Mouse (Mus musculus) ES-CJ7 (cell line): ENCODE results near the gene Csnk1d.
A peak's percentile ranks its signal among the peaks of the same experiment; 100 is the strongest.

Source experiments
- DNase-seq: peaks from one replicate; pipeline ENCODE4 v3.0.0; 2011; ENCODE audit warnings: low read depth, low spot score

The Csnk1d gene

DNA sequence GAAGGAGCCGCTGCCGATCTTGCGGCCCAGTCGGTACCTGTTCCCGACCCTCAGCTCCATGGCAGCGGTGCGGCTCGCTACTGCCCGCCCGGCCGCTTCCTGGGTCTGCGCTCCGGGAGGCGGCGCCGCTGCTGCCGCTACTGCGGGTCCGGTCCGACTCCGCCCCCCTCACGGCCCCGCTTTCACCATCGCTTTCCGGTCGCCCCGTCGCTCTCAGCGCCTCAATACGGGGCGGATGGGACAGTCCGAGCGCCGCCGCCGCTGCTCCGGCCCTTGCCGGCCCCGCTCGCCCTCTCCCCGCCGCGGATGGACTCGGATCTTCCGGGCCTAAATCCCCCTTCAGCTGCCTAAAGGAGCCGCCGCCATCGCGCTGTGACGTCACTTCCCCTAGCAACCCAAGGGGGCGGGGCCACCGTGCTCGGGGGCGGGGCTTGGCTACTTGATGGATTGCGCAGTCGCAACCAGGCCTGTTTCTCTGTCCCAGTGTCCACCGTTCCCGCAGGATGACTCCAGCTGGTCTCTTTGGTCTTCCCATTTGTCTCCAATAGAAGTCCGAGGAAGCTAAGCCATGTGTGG lies at the start of gene Csnk1d:
Csnk1d (minus strand) TSS at position 380 of the 576 bp plus-strand sequence.
- peak; percentile 92 for DNase-seq

DNA sequence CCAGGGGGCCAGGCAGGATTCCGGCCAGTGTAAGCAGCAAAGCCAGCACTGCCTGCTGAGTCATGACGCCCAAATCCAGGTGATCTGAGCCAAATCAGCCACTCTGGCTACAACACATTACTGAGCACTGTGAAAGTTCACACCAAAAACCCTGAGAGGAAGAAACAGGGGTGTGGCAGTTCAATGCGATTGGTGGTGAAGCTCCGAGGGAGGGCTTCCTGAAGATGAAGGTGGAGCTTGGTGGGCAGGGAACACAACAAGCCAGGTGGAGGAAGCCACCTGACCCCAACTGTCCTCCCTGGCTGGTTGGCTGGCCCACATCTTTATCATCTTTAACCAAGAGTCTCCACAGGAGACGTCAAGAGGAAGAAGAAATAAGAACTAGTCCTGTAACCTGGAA lies 48.2 kb upstream of the Csnk1d start, which contains the start of gene Cd7:
Cd7 (minus strand) TSS at position 117 of the 400 bp plus-strand sequence.
- DNase-seq, result no peak

DNA sequence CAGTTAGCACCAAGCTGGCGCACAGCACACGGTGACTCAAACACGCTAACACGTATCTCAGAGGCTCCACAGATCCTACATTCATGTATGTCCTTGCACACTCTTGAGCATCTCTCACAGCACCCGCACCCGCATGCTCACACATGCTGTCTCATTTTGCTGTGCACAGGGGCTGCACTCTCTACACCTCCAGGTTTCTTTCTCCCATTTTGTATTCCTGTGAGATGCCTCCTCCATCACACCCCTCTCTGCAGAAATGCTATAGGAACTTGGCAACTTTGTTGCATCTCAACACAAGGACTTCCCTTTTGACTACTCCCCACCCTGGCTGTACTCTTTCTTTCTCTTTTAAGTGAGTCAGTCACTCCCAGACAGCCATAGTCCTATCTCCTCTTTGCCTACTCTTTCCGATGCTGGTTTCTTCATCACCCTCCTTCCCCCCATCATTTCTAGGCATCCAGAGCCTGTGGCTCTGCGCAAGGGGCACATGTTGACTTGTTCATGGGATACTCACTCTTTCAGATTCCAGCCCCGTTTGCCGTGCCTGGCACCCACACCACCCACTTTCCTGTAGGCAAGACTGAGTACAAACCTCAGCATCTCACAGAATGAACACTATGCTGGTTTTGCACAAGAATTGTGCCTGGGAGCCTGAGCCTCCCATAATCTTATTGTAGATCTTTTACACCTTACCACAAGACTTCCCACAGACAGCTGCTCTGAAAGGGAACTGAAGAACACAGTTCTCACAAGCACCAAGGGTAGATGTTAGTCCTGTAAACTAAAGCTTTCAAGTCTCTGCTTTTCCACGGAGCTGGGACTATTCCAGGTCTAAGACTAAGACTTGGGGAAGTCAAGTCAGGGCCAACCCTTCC lies 47.5 kb upstream of the Csnk1d start:
- no peak for DNase-seq

DNA sequence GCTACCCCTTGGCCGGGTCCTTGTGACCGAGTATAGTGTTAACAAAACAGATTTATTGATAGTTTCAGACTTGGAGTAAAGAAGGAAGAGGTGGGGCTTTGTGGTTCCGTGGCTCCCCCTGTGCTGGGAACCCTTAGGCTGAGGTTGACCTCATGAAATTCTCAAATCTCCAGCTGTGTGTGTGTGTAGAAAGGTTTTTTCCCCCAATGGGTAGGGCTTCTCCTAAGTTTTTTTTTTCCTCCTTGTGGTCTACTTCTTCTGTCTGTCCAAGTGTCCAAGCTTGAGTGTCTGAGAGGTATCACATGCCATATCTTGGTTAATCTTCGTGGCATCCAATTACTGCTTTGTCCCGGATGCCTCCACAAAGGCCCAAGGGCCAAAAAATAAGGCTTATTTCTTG lies 42.0 kb upstream of the Csnk1d start:
- no peak for DNase-seq

DNA sequence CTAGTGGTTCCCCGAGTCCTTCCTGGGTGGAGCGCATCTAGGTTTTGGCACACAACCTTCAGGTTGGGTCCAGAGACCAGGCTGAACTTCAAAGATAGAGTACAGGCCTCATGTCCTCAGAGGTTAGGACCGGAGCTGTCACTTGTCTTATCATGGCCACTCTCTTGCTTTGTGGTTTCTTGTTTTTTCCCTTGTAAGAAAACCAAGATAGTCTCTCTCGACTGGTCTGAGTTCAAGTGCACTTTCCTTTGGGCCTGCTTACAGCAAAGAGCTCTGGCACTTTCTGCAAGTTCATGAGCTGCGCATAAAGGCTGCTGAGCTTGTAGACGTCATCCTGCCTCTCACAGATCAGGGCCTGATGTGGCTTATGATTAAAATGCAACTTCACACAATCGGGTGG lies 36.1 kb upstream of the Csnk1d start:
- DNase-seq, result no peak

DNA sequence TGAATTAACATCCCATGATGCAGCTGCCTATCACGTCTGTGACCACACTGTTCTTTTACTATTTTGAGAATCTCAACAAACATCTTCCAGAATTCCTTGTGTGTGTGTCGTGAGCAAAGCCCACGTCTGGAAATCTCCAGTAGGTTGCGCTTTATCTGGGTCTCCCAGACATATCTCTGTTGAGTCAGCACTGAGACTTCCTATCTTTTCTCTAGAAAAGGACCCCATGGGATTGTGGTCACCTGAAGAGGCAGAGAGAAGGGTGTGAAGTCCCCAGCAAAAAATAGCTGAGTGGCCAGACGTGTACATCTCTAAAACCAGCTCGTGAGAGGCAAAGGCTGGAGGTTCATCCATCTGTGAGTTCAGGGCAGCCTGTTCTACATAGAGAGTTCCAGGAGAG lies 33.0 kb upstream of the Csnk1d start:
- no peak for DNase-seq

DNA sequence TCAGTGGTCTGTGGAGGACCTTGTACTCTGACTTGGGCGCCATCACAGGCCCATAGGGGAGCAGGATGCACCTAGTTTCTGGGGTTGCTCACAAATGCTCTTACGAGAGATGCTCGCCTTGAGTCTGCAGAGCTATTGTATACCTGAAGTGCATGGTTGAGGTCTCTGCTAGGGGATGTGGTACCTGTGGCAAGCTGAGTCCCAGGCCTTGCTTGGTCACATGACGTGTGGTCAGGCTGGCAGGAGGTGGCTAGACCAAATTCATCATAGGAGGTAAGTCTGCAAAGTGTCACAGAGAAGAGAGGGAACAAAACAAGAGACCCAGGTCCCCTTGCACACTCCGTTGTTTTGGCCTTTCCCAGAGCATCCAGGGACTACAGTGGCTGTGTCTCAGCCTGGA lies 28.4 kb upstream of the Csnk1d start:
- DNase-seq, result no peak

DNA sequence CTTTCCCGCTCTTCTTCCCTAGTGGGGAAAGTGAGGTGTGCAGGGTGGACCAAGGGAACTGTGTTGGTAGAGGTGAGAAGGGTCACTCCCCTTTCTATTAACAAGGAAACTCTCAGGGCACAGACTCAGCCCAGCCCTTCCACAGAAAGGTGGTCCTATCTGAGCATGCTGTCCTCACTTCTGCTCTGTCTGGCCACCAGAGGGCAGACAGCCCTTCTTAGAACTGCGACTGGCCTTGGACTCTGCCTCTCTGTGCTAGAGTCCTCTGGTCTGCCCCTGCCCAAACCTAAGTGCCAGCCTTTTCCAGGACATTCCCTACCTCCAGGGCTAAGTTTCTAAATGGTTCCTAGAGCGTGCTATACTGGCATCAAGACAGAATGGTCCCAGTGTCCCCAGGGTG lies 26.6 kb upstream of the Csnk1d start:
- DNase-seq, result peak; percentile 55

DNA sequence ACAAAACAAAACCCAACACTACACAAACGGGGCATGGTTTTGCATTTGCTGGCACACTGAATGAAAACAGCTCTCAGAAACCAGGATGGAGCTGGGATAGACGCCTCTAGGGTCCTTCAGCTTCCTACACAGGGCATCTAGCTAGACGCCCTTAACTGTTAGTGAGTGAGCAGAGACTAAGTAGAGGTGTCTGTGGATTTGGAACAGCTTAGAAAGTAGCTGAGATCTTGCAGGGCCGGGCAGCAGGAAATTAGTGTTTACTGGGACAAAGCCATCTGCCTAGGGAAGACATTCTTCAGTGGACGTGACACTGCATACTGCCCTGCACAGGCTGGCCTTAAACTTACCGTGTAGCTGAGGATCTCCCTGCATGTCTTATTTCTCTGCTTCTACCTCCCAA lies 24.3 kb upstream of the Csnk1d start:
- no peak for DNase-seq

DNA sequence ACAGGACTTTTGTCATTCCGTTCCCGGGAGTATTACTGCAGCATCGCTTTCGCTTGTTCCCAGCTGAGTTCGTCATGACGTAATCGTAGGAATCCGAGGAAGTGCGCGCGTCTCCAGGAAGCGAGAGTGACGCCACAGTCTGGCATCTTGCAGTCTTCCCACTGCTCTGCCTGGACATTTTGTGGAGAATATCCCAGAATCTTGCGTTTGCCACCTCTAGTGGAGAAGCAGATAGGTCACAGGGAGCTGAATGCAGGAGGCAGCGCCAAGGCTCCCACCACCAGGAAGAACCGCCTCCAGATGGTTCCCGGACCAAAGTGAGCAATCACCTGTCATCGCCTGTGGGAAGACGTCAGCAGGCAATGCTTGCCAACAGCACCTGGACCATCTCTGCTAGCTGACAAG lies 23.8 kb upstream of the Csnk1d start:
- DNase-seq, result peak; percentile 51

DNA sequence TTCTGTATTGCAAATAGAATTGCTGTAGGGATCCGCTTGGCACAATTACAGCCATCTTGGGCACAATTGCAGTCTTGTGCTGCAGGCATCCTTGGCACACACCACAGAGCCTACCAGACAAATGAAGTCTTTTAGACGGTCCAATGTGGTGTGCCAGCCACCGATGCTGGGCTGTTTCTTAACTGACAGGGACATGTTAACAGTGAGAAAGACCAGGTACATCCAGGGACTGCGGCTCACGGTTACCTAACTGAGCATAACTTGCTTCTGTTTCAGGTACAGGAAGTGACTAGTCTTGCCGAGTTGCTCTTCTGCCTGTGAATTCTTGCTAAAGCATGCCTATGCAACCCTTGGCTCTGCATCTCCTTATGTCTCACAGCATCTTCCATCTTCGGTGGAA lies 22.5 kb upstream of the Csnk1d start:
- DNase-seq, result no peak

DNA sequence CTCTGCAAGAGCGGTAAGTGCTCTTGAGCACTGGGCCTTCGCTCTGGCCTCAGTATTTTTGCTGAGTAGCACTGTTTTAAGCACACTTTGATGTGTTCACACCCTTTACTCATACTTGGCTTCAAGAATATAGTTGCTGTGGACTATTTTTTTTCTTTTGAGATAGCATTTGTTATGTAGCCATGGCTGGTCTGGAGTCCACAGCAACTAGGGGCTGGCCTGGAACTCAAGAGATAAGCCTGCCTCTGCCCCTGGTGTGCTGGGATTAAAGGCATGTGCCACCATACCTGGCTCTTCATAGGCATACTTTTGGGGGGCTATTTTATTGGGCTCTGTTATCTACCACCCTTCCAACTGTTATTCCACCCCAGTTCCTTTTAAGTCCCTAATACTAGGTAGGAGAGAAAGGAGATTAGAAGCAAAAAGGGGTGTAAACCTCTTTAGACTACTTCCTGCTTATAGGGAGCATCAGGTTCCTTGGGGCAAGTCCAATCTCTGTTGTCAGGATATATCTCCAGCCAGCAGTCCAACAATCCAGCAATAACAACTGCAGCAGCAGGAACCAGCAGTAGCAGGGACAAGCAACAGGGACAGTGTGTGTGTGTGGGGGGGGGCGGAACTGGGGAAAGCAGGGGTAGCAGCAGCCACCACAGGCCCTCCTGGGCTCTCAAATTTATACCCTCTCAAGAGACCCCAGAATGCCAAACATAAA lies 19.1 kb upstream of the Csnk1d start:
- DNase-seq, result no peak

DNA sequence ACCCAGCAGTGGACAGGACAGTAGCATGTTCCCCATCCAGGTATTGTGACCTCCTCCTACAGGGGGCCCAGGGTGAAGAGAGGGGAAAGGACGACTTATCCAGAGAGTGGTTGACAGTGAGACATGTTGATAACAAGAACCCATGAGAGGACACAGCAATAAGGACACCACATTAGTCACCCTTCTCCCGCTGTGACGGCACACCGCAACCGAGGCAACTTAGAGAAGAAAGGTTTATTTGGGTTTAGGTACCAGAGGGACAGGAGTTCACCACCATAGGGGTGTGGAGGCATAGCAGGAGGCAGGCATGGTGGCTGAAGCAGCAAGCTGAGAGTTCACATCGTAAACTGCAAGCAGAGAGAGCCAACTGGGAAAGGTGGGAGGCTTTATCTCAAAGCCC lies 15.1 kb upstream of the Csnk1d start:
- no peak for DNase-seq

DNA sequence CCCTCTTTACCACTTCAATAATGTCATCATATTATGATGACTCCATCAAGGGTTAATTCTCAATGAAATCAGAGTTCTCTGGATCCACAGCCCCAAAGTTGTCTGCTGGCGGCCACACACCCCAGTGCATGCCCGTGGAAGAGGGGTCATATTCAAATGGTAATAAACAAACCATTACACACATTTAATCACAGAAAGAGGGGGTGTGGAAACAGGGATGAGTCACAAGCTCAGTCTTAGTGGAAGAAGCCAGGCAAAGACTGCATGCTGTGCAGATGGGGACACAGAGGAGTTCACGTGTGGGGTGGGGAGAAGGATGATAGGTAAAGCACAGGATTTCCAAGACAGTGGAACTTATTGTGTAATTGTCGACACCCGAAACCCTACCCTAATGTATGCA lies 13.2 kb upstream of the Csnk1d start:
- DNase-seq, result no peak

DNA sequence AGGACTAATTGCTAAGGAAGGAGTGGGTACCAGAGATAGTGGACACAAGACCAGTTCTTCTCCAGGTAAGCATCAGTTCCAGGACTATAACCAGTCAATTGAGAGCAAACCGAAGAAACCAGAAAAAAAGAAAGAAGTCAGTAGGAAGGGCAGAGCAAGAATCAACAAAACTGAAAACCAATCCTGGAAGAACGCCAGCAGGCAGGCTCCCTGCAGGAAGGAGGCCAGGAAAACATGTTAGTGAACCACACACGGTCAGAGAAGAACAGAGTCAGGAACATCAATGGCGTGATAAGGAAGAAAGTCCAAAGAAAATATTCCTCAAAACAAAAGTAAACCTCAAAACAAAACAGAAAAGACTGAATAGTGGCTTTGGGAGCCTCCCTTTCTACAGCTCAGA lies 10.8 kb upstream of the Csnk1d start:
- DNase-seq, result no peak

DNA sequence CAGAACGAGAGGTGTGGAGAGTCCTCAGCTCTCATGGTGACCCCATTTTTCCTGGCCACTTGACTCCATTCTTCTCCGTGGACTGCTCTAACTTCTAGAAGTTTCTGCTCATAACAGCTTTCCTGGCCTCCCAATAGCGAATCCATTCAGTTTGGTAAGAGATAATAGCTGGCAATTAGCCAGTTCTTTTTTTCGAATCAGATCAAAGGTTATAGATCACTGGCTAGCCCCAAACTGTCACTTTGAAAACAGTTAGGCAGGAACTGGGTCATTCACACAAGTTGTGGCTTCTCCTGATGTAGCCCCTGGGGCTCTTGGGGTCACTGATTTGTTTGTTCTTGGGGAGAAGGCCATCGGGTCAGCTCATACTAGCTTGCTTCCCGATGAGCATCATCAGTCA lies 3.6 kb upstream of the Csnk1d start:
- DNase-seq, result no peak

DNA sequence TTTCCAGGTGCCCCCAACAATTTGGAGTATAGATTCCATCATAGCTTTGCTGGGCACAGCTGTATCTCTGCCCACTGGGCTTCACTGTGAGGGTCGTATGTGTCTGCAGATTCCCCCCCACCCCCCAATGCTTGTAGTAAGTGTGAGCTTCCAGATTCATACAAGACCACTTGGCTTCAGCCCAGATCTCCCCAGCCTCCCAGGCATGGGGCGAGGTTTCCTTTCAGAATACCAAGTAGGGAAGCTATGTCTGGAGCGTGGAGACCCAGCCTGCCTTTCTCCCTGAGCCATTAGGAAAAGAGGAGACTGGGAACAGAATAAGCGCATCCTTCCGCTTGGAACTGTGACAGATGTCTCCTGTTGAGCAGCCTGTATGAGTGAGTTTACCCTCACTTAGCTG lies 2.5 kb upstream of the Csnk1d start:
- DNase-seq, result no peak

DNA sequence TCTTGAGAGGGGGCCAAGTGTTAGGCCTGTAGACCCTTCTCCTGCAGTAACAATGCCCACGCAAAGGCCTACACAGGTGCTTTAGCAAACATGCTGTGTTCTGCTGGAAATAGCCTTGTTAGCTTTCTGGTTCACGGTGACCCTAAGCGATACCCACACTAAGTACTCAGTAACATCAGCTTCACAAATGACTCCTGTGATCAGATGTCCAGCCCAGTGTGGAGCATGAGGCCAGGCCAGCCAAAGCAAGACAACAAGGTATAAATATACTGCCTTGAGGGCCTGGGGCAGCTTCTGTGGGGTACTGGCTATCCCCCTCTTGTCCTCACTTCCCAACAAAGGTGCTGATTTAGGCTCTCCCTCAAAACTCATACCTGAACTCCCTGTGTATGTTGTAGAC lies 1.9 kb upstream of the Csnk1d start:
- DNase-seq, result no peak

DNA sequence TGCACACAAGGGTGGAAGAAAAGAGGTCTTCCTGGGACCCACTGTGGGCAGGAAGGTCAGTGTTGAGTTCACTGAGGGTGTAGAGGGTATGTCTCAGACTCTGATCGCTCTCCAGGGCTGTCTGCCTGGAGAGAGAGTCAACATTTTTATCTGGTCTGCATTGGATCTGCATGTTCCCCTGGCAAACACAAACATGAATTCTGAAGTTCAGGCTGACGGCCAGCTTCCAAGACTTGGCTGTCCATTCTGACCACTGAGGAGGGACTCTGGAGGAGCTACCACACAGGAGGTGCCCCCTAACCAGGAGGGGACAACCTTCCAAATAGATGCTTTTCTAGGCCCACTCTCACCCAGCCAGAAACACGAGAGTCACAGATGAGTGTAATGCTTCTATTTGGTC lies 661 bp upstream of the Csnk1d start:
- no peak for DNase-seq

DNA sequence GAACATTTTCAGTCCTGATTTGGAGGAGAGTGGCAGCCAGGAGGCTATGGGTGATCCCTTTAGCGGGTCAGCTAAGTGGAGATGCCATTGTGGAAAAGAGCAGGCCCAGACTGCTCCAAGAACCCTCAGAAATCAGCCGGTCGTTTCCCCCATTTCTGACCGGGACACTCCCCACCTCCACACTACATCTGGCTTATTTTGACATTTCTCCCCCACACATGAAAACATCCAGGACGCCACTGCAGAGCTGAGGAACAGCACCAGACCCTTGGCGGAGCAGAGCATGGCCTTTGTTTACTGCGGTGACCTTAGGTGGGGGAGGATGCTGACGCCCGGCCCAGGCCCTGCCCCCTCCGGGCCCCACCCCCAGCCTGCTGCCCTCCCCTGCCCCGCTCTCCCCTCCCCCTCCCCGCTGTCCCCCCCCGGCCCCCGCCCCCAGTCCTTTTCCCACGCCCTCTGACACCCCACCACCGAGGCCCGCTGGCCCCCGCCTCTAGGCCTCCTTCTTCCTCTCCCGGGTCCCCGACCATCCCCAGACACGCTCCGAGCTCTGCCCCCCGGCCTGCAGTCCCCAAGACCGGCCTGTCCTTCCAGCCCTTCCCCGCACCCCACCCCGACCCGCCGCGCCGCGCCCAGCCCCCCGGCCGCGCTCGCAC lies 876 bp downstream of the Csnk1d start:
- peak; percentile 50 for DNase-seq

DNA sequence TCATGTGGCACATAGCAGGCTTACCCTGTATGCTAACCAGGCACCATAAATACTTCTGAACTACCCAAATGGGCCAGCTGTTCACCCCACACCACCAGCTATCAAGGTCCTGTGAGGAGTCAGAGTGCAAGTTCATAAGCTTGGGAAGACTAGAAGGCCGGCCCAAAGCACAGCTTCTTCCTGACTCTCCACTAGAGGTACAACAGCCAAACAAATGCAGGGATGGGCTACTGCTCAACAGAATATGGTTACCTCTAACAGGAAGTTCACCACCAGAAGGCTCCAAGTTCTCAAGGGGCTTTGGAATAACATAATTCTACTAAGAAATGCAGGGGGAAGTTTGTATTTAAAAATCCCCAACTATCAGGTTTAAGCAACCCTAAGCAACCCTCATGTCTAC lies 1.6 kb downstream of the Csnk1d start:
- peak; percentile 21 for DNase-seq

DNA sequence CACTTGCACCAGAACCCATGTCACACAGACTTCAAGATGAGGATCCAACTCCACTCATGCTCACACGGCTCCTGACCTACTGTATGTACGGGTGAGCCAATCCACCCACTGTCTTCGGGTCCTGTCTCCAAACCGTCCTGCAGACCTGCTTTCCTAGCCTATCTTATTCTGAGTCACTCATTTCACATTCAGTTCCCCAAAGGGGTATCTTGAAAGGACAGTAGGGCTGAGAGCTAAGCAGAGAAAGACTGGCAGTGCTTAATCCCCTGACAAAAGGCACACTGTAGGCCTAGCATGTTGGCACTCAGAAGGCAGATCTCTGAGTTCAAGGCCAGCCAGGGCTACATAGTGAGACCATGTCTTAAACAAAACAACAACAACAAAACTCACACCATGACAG lies 2.7 kb downstream of the Csnk1d start:
- no peak for DNase-seq
